Mouse (Mus musculus): ENCODE measurements at regions not wholly inside any gene's neighbourhood (a gene's known extent, or its start where the extent isn't known, plus 50 kb on each side); places are given as distances from the start of the nearest gene placed in this dataset.

GRCm38 (mm10) chr7:35857693-35858092 is 54.9 kb upstream of the Zfp507 start:
- in situ Hi-C loops (cut with MboI, MseI): loop anchor here (10.0 kb wide), 1 partner anchor 193 kb away; no protein-coding TSS in a partner anchor
